Comparison of ENCODE assay signal across 10 mouse cellular contexts in genomic region chr10:119830388-119830956, GRCm38 (mm10).
A peak's percentile ranks its signal among the peaks of the same experiment; 100 is the strongest.
DNase-seq lines count a peak whose midpoint lies in the region; ATAC-seq lines count a peak whose summit lies in the region.
"Had no signal": no experiment of that assay in that cellular context is flagged by ENCODE, and none has a peak within 500 bp of the region (broad histone marks: within the 10 kb centered on the region; RNA-seq: fewer than 3 reads in every experiment).

No protein-coding gene starts in this region.

- intact Hi-C loops in gastrocnemius, postnatal 14 days (cut with DNase I; ENCODE audit: low total_unique reads), result no loop called here

- no peak overlapping the region for H3K4me3 ChIP-seq in midbrain, embryonic 14.5 days (replicated peaks; ENCODE audit: low read depth, low read length)
- no peak overlapping the region for H3K4me3 ChIP-seq in midbrain, embryonic 11.5 days (ENCODE audit: low read depth, low read length)
- H3K4me3 ChIP-seq: embryonic facial prominence, embryonic 12.5 days; stomach, embryonic 15.5 days had no signal

- peaks cover 9% of the 10 kb centered on the region for H3K9me3 ChIP-seq in midbrain, embryonic 14.5 days (ENCODE audit: control insufficient read depth, low read length)
- H3K9me3 ChIP-seq in midbrain, embryonic 11.5 days (ENCODE audit: control insufficient read depth, low read length), result peaks cover 5% of the 10 kb centered on the region; the same call in 1 of the 2 replicates
- H3K9me3 ChIP-seq: stomach, embryonic 15.5 days had no signal

- no peak overlapping the region for H3K4me2 ChIP-seq in midbrain, embryonic 14.5 days (ENCODE audit: low read length)
- no peak overlapping the region for H3K4me2 ChIP-seq in midbrain, embryonic 11.5 days
- H3K4me2 ChIP-seq: embryonic facial prominence, embryonic 12.5 days; stomach, embryonic 15.5 days had no signal

- H3K4me1 ChIP-seq in midbrain, embryonic 14.5 days (ENCODE audit: control insufficient read depth, insufficient read depth, low read length), result 0 out of 2 replicates have a peak, but pooled peaks cover 3% of the 10 kb centered on the region
- H3K4me1 ChIP-seq in midbrain, embryonic 11.5 days (ENCODE audit: control insufficient read depth, insufficient read depth, low read length), result no peaks in the 10 kb centered on the region
- H3K4me1 ChIP-seq: stomach, embryonic 15.5 days had no signal

- ATAC-seq in midbrain, embryonic 14.5 days (ENCODE audit: low FRiP score, low TSS enrichment), result no peak
- no peak for ATAC-seq in midbrain, embryonic 11.5 days (ENCODE audit: low FRiP score)

- no peaks in the 10 kb centered on the region for H3K27me3 ChIP-seq in midbrain, embryonic 14.5 days (ENCODE audit: control insufficient read depth, insufficient read depth, low read length)
- no peaks in the 10 kb centered on the region; the same call in 1 of the 2 replicates for H3K27me3 ChIP-seq in midbrain, embryonic 11.5 days (ENCODE audit: control insufficient read depth, insufficient read depth, low read length)
- H3K27me3 ChIP-seq: embryonic facial prominence, embryonic 12.5 days; stomach, embryonic 15.5 days had no signal

- WGBS in midbrain, embryonic 14.5 days, result 72% methylated on average over 6 of the region's 6 CpGs
- 78% methylated on average over 6 of the region's 6 CpGs for WGBS in midbrain, embryonic 11.5 days

- H3K9ac ChIP-seq in midbrain, embryonic 14.5 days (replicated peaks; ENCODE audit: low read length), result no peak overlapping the region
- no peak overlapping the region for H3K9ac ChIP-seq in midbrain, embryonic 11.5 days (ENCODE audit: low read length)
- H3K9ac ChIP-seq: embryonic facial prominence, embryonic 12.5 days; stomach, embryonic 15.5 days had no signal

- H3K36me3 ChIP-seq in midbrain, embryonic 14.5 days (ENCODE audit: control insufficient read depth, insufficient read depth, low read length), result no peaks in the 10 kb centered on the region
- H3K36me3 ChIP-seq in midbrain, embryonic 11.5 days (ENCODE audit: control insufficient read depth, insufficient read depth, low read length), result no peaks in the 10 kb centered on the region
- H3K36me3 ChIP-seq: embryonic facial prominence, embryonic 12.5 days; stomach, embryonic 15.5 days had no signal

- no peak overlapping the region for H3K27ac ChIP-seq in midbrain, embryonic 14.5 days (replicated peaks; ENCODE audit: low read depth, low read length)
- H3K27ac ChIP-seq in midbrain, embryonic 11.5 days (ENCODE audit: low read depth, low read length), result no peak overlapping the region
- H3K27ac ChIP-seq: embryonic facial prominence, embryonic 12.5 days; stomach, embryonic 15.5 days had no signal

- DNase-seq in frontal cortex, postnatal 36 days (ENCODE audit: low spot score in 2 of 2), result peak; percentile 21 to 23
- no peak for DNase-seq in frontal cortex, postnatal 25 days (ENCODE audit: low spot score in 2 of 2)
- peak; percentile 57 for DNase-seq in midbrain, embryonic 14.5 days
- DNase-seq in midbrain, embryonic 11.5 days (ENCODE audit: low spot score, missing footprints), result no peak
- peak; percentile 51 to 69 for DNase-seq in cerebellum, postnatal 10 days
- peak; percentile 26 for DNase-seq in right cerebral cortex, postnatal 14 days
- no peak for DNase-seq in thymus, postnatal 0 days (ENCODE audit: low spot score)
- no peak for DNase-seq in gastrocnemius, postnatal 14 days

Comparison
In these comparisons a context has a peak if more than half of its experiments do, and no peak if none do; other contexts are left out.
1. DNase-seq: peak in frontal cortex, postnatal 36 days (2 of 2), midbrain, embryonic 14.5 days (single experiment), cerebellum, postnatal 10 days (2 of 2) and right cerebral cortex, postnatal 14 days (single experiment); none in frontal cortex, postnatal 25 days (0 of 2), midbrain, embryonic 11.5 days (single experiment), thymus, postnatal 0 days (single experiment) and gastrocnemius, postnatal 14 days (single experiment).